Mouse (Mus musculus): ENCODE measurements around the gene Eef2k.

Eef2k gene

GRCm38 (mm10) chr7:120842345-120843036 is at the start of gene Eef2k:
Eef2k (plus strand) TSS chr7:120842831.
- peak; percentile 86 for DNase-seq (ENCODE audit: low spot score)

DNA sequence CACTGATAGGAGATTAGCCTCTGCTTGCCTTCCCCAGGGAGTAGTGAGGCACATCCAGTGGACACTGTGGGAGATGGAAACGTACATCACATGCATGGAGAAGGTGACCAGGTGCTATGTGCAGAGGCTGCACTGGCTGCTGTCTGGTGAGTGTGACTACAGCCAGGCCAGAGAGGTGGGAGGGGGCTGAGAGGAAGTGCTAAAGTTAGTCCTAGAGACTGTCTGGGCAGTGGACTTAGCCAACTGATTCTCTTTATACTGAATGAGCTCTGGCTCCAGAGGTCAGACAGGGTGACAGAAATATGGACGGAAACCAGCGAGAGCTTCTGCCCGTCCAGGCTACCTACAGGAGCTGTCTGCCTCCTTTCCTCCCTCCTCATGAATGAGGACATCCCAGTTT is 47.1 kb upstream of the Eef2k start:
- no peak for DNase-seq (ENCODE audit: low spot score)

DNA sequence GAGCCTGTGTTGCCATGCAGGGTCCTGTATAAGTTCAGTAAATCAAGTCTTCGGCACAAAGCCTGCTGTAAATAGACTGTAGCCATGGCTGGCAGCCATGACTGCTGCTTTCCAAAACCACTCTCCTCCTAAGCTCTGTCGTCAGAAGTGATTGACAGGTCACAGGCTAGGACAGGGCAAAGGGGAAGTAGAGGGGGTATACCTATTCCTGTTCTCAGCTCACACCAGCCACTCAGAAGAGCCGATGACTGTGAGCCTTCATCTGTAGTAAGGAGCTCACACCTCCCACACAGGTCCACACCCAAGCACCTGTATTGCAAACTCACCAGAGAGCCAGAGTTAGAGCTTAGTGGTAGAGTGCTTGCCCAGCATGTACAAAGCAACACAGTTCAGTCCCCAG is 46.3 kb upstream of the Eef2k start:
- no peak for DNase-seq (ENCODE audit: low spot score)

DNA sequence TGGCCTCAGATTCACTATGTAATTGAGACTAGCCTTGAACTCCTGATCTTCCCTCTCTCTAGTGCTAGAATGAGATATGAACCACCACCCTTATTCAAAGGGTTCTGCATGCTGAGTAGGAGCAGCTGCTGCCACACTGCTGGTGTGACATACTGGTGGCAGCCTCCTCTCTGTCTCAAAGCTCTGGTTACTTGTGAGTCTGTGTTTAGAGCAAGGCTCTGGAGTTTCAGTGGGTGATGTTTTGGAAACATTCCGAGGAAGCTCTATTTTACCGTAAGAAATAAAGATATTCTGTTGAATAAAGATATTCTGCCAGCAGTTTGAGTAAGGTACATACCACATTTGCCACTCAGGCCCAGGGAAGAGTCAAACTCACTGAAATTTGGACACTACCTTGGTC is 39.4 kb upstream of the Eef2k start:
- no peak for DNase-seq (ENCODE audit: low spot score)

GRCm38 (mm10) chr7:120809705-120810104 is 32.9 kb upstream of the Eef2k start:
- DNase-seq (ENCODE audit: low spot score) = no peak

DNA sequence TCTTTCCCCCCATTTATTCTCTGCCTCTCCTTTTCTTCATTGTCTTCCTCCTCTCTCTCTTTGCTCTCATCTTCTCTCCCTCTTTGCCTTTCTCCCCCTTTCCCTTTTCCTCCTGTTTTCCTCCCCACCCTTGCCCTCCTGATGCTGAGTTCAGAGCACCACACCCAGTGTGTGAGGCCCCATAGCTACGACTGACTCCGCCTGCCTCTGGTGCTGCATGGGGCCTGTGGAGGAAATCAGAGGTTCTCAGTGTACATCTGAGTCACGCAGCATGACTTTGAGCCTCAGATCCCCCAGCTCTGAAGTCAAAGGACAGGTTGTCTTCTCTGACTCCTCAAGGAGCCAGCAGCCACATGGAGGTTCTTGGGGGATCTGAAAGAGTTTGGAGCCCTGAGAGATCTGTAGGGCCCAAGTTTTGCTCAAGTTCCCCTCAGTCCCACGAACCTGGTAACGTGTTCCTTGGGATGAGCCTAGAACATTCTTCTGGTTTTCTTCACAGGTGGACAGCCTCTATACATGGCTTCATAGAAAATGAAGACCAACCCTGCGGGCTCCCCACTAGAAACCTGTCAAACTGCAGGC is 30.7 kb upstream of the Eef2k start, which contains the start of gene Gm5737:
Gm5737 (plus strand) TSS at position 532 of the 582 bp plus-strand sequence.
- no peak for DNase-seq (ENCODE audit: low spot score)

DNA sequence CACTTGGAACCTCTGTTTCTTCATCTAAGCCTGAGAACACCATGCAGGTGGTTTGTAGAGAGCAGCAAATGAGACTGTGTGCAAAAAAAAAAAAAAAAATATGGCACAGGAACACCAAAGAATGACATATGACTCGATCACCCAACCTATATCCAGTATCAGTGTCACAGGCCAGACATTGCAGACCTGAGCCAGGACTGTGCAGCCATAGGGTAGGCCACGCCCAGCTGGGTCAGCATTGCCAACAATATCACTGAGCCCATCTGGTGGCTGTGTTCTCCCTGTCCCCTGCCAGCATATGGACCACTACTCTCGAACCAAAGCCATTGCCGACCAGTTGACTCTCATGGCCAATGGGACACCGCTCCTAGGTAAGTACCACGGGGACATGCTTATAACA is 25.1 kb upstream of the Eef2k start:
- DNase-seq (ENCODE audit: low spot score) = no peak

- DNase-seq (ENCODE audit: low spot score) = no peak
Measured at GRCm38 (mm10) chr7:120819386-120819785, 23.2 kb upstream of the Eef2k start.

DNA sequence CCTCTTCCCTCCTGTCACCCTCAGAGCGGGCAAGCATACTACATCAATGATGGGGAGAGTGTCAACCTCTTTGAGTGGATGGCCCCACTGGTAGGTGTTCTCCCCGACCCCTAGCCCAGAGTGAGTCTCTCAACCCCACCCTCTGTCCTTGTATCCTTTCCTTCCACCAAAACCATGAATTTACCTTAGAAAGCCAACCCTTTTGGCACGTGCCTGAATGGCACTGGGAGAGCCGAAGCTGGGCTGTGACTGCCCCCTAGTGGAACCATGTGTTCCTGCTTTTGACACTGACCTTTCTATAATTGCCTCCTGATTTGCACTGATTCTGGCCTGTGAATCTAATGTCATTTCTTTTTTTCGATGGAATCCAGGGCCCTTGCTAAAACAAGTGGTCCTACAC is 19.4 kb upstream of the Eef2k start:
- no peak for DNase-seq (ENCODE audit: low spot score)

DNA sequence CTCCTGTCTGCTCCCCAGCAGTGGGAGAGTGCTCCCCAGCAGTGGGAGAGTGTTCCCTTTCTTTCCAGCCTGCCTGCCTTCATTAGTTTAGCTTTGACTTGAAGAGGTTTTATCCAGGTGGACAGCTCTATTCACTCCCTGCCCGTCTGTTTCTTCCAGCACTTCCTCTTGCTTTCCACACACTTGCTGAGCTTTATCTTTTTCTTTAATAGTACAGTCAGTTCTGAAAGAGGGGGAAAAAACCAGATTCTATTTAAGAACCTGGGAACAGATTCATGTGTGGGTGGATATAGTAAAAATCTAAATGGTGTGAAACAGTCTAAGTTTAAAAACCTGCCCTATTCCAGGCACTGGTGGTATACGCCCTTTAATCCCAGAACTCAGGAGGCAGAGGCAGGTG is 17.5 kb upstream of the Eef2k start:
- DNase-seq (ENCODE audit: low spot score) = no peak

- no peak for DNase-seq (ENCODE audit: low spot score)
Measured at GRCm38 (mm10) chr7:120826408-120826807, 16.2 kb upstream of the Eef2k start.

GRCm38 (mm10) chr7:120830431-120831381 is 11.9 kb upstream of the Eef2k start:
- DNase-seq (ENCODE audit: low spot score) = peak; percentile 53

- DNase-seq (ENCODE audit: low spot score) = no peak
Measured at GRCm38 (mm10) chr7:120834426-120834825, 8.2 kb upstream of the Eef2k start.

GRCm38 (mm10) chr7:120834863-120835372 is 7.7 kb upstream of the Eef2k start:
- DNase-seq (ENCODE audit: low spot score) = peak; percentile 61

DNA sequence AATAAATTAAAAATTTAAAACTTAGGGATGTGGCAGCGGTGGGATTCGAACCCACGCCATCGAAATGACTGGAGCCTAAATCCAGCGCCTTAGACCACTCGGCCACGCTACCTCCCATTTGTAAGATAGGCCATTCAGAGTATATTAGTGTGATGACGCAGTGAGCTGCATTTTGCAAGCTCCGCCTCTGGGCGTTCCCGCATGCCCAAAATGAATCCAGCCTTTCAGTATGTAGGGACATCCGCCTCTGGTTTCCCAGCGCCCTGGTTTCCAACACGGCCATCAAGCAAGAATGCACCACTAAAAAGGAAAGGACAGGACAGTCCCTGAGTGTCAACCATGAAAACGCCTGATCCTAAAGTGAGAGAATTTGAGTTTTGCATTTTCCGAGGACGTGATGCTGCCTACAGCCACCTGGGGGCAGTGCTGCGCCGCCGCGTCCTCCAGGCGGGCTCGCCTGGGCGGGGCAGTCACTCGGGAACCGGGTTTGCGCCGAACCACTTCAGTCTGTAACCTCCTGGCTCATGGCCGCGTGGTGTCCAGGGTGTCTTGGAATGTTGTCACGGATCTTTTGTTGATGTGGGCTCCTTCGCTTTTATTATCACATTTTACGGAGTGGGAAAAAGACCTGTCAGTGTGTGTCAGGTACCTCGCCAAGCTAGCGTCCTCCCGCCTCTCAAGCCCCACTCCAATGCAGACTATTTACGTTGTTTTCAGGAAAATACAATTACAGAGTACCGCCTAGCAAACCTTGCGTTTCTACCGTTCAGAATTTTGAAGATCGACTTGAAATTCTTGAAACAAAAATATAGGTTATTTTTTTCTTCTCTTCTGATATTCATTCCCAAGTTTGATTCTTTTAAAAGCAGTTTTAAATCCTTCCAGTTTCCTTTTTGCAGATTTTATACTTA is 6.9 kb upstream of the Eef2k start:
- peak; percentile 85 for DNase-seq (ENCODE audit: low spot score)

DNA sequence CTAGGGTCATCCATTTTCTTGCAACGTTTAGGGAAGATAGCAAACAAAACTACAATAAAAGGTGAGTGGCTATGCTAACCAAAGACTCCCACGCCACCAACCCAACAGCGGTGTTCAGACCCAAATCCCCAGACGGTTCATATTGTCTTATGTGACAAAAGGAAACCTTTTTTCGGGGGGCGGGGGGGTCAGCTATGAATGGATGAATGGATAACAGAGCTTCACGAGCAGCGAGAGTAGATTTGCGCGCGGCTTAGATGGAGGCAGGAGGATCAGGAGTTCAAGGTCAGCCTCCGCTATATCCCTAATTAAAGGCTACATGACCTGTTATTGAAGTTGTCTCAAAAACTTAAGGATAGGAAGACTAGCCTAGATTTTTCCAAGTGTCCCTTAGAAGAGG is 6.3 kb upstream of the Eef2k start:
- DNase-seq (ENCODE audit: low spot score) = no peak

GRCm38 (mm10) chr7:120838436-120839160 is 4.0 kb upstream of the Eef2k start:
- DNase-seq (ENCODE audit: low spot score) = no peak

GRCm38 (mm10) chr7:120839786-120840185 is 2.8 kb upstream of the Eef2k start:
- no peak for DNase-seq (ENCODE audit: low spot score)

DNA sequence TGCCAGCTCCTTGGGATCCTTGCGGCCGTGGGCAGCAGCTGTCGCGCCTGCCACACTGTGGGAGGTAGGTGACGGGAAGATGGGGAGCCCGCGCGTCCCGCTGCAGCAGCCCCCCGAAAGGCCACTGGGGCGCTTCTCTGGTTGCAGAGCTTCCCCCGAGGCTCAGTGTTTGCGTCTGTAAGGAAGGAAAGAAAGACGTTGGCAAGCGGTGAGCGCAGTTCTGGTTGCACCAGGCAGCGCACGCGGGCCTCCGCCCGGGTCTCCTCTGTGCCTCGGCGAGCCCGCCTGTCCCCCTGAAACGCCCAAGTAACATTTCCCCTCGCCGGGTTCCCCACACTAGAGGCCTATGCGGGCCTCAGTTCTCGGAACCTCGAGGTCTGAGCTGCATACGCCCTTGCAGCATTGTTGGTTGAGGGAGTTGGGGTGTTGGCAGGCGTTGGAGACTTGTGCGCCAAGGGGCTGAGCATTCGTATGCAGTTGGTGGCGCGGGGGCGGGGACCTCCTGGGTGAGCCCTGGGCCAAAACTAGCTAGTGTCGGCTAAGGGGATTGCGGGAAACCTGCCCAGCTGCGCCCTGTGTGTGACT is 498 bp downstream of the Eef2k start:
- peak; percentile 74 for DNase-seq (ENCODE audit: low spot score)

DNA sequence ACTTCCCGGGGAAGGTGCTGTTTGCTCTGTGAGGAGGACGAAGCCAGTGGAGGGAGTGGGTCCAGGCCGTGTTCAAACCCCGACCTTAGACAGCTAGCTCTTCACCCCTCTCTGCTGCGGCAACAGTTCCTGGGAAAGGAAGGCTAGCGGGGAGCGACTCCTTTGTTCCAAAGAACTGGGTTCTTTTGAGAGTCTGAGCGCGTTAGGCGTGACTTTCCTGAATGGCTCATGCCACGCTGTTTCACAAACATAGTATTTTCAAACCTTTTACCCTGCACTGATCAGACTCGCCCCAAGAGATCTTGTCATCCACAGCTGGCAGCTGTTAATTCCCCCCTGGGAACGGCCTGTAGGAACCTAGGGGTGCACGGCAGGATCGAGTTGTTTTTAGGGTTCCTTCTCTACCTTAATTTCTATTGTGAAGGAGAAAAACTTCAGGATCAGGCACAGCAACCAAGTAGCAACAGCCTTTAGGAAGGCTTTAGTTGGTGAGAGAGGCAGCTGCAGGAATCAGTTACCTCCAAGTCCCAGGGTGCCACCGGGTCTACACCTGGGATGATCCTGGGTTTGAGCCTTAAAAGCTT is 1.3 kb downstream of the Eef2k start:
- DNase-seq (ENCODE audit: low spot score) = no peak
